Mouse (Mus musculus) forebrain, embryonic 12.5 days (tissue): ENCODE measurements around the gene Hnrnpa0. TPM values are rescaled to one million over a fixed set of nuclear protein-coding genes. Genes with fewer than 3 reads are reported as not detected.
A peak's percentile ranks its signal among the peaks of the same experiment; 100 is the strongest.
"Not testable (repeated sequence)": the region's sequence is repeated elsewhere in the genome, so short reads cannot be mapped to it uniquely, and the experiment has no call there.

Source experiments
- ATAC-seq: fragments of 200-750 bp; cut with Nextera tagmentation; 2 replicates; pipeline ENCODE4 v1.8.0; 2017; ENCODE audit warnings: moderate TSS enrichment; ENCODE audit not compliant: low FRiP score
- H3K27ac ChIP-seq: fragments of 300-500 bp; sonication (generic); 2 replicates; pipeline ENCODE4 v1.5.1; 2016; ENCODE audit warnings: mild to moderate bottlenecking
- H3K27me3 ChIP-seq: fragments of 300-500 bp; sonication (generic); 2 replicates; pipeline ENCODE4 v1.6.1; 2016; ENCODE audit warnings: mild to moderate bottlenecking
- H3K36me3 ChIP-seq: fragments of 300-500 bp; sonication (generic); replicated peaks from 2 replicates; pipeline ENCODE4 v1.6.1; 2016; ENCODE audit warnings: mild to moderate bottlenecking
- H3K4me1 ChIP-seq: fragments of 300-500 bp; sonication (generic); 2 replicates; pipeline ENCODE4 v1.6.1; 2016
- H3K4me2 ChIP-seq: fragments of 300-500 bp; sonication (generic); 2 replicates; pipeline ENCODE4 v1.6.1; 2016; ENCODE audit warnings: mild to moderate bottlenecking, moderate library complexity
- H3K4me3 ChIP-seq: fragments of 300-500 bp; sonication (generic); replicated peaks from 2 replicates; pipeline ENCODE4 v1.5.1; 2016; ENCODE audit warnings: mild to moderate bottlenecking
- H3K9ac ChIP-seq: fragments of 300-500 bp; sonication (generic); 2 replicates; pipeline ENCODE4 v1.6.1; 2016; ENCODE audit warnings: mild to moderate bottlenecking
- H3K9me3 ChIP-seq: fragments of 300-500 bp; sonication (generic); 2 replicates; pipeline ENCODE4 v1.6.1; 2016
- WGBS: fragments of 180-500 bp; shearing (Covaris S2); methylation state at CpG from one replicate; pipeline ENCODE4 v1.1.7; 2016; 5-methylcytosine and 5-hydroxymethylcytosine counted together
- polyA plus RNA-seq: library from polyadenylated mRNA; unstranded; fragments of >200 nt; fragmentation: Nextera tagmentation; extraction: Ambion mirVana; gene quantifications from 2 replicates; pipeline ENCODE4 v1.2.1, GENCODE M21; 2016

The Hnrnpa0 gene
- polyA plus RNA-seq, 1 experiment from 2014 or later = 69.5 TPM

DNA sequence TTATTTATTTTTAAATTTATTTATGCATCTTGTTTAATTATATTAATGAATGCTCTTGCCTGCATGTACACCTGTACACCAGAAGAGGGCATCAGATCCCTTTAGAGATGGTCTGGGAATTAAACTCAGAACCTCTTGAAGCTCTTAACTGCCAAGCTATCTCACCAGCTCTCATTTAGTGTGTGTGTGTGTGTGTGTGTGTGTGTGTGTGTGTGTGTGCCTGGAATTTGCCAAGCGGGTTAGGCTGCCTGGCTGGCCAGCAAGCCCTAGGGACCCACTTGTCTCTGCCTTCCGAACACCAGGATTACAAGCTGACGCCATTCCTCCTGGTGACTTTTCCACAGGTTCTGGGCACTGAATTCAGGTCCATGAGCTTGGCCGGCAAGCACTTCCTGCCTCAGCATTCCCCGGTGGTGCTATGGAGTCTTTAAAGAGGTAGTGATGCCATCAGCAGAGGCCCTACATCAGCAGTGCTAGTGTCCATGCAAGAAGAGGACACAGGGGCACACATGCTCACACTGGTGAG, 20.7 kb upstream of the Hnrnpa0 start:
- H3K27ac ChIP-seq = no peak overlapping the region
- ATAC-seq = peak; percentile 63; the same call in 1 of the 2 replicates
- H3K27me3 ChIP-seq = no peaks in the 10 kb centered on the region
- no peak overlapping the region for H3K9ac ChIP-seq
- H3K4me1 ChIP-seq = peaks cover 12% of the 10 kb centered on the region
- no peaks in the 10 kb centered on the region for H3K36me3 ChIP-seq
- no peaks in the 10 kb centered on the region for H3K9me3 ChIP-seq
- peak overlapping the region; percentile 39 for H3K4me3 ChIP-seq
- WGBS = 56% methylated on average over 5 of the region's 5 CpGs
- peak overlapping the region; percentile 68 for H3K4me2 ChIP-seq

DNA sequence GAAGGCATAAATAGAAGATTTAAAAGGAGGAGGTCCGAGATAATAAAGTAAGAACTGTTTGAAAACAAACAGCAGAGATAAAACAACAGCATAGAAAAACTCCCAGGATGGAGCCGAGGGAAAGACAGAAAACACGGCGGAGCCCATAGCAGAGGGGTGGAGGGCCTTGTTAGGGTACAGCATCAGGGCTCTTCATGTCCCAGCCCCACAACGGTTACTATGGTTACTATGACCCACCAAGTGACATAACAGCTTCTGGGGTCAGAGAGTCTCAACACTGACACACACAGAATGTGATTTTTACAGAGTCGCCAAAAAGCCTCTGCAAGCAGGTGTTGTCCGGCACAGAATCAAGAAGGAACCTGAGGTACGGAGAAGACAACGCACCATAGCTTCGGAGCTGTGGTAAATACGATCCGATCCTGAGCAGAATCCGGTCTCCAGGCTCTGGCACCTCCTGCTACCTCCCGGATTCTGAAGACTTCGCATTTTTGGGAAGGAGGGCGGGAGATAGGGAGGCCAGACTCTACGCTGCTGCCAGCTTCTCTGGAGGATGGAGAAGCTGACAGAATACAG, 20.0 kb upstream of the Hnrnpa0 start:
- Histone ChIP-seq H3K27me3 (no peaks in the 10 kb centered on the region), H3K9me3 (no peaks in the 10 kb centered on the region), H3K36me3 (no peaks in the 10 kb centered on the region), H3K9ac (0 out of 2 replicates have a peak overlapping the region, but pooled peaks have one; percentile 25), H3K4me2 (peak overlapping the region; percentile 68), H3K27ac (0 out of 2 replicates have a peak overlapping the region, but pooled peaks have one; percentile 54), H3K4me1 (peaks cover 12% of the 10 kb centered on the region), H3K4me3 (peak overlapping the region; percentile 39)
- under 1% methylated on average over 17 of the region's 17 CpGs for WGBS
- peak; percentile 83 for ATAC-seq

DNA sequence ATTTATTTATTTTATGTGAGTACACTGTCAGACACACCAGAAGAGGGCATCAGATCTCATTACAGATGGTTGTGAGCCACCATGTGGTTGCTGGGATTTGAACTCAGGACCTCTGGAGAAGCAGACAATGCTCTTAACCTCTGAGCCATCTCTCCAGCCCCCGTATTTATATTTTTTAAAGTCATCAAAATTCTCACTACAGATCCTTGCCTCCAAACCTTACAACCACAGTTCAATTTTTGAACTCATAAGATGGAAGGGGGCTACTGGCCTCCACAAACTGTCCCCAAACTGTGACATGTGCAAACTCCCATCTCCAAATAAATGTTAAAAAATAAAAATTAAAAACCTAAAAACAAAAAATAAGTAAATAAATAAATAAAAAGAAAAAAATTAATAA, 19.4 kb upstream of the Hnrnpa0 start:
- Histone ChIP-seq H3K4me3 (no peak overlapping the region), H3K9ac (no peak overlapping the region), H3K36me3 (no peaks in the 10 kb centered on the region), H3K9me3 (no peaks in the 10 kb centered on the region), H3K27me3 (no peaks in the 10 kb centered on the region), H3K4me2 (no peak overlapping the region), H3K27ac (no peak overlapping the region), H3K4me1 (peaks cover 12% of the 10 kb centered on the region)
- 81% methylated on average over 1 of the region's 1 CpGs for WGBS
- no peak for ATAC-seq

DNA sequence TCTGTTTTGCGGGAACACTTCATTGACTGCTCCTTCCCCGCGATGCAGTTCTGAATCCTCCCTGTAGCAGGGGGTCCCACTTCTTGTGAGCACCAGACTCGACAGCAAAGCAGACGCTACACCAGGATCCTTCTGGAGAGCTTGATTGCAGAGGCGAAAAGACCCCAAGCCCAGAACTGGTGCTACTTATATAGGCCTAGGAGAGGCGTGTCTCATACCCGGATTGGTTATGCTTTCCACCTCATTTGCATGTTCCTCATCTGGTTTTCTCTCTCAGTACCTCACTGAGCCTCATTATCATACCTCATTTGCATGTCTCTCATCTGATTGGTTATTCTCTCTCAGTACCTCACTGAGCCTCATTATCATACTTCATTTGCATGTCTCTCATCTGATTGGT, 18.2 kb upstream of the Hnrnpa0 start:
- H3K27me3 ChIP-seq, H3K9ac ChIP-seq, H3K27ac ChIP-seq, H3K4me3 ChIP-seq, H3K4me2 ChIP-seq, ATAC-seq, H3K36me3 ChIP-seq, H3K9me3 ChIP-seq: not testable (repeated sequence)
- peaks cover 12% of the 10 kb centered on the region for H3K4me1 ChIP-seq
- WGBS = 94% methylated on average over 8 of the region's 8 CpGs

DNA sequence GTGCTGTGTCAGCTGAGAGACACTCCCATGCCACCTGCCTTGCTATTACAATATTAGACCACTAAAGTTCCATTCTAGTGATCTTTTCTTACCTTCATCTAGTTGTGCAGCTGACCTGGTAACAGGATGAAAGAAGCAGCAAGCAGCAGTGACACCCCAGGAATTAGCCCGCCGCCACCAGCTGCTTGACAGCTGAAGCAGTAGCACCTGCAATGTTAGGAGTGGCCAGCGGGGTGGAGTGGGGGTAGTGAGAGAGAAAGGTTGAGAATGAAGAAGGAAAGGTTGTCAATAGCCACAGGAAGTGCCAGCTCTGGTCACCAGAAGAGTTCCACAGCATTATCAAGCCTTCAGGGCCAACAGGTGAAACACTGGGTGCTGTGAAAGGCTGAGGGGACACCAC, 3.3 kb upstream of the Hnrnpa0 start:
- Histone ChIP-seq H3K4me3 (no peak overlapping the region), H3K9ac (no peak overlapping the region), H3K27me3 (no peaks in the 10 kb centered on the region), H3K4me2 (no peak overlapping the region), H3K27ac (no peak overlapping the region), H3K4me1 (peaks cover 8% of the 10 kb centered on the region), H3K36me3 (peaks cover 4% of the 10 kb centered on the region; the same call in 1 of the 2 replicates), H3K9me3 (0 out of 2 replicates have a peak, but pooled peaks cover 4% of the 10 kb centered on the region)
- 40% methylated on average over 3 of the region's 3 CpGs for WGBS
- no peak for ATAC-seq

DNA sequence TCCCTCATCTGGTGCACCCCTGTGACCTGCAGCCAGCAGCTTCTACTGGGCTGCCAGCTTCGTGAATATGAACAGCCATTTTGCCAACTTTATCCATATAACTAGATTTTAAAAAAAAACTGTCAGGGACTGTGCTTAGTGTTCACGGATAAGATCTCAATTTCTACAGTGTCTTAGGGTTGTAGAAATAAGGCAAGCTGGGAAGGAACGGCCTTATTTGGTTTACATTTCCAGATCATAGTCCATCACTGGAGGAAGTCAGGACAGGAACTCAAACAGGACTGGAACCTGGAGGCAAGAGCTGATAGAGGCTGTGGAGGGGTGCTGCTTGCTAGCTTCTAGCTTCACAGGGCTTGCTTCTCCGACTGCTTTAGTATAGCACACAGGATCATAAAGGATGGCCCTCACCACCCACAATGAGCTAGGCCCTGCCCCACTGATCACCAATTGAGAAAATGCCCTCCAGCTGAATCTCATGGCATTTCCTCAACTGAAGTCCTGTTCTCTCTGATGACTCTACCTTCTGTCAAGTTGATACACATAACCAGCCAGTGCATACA, 1.4 kb upstream of the Hnrnpa0 start:
- Histone ChIP-seq H3K27ac (peak overlapping the region; percentile 100), H3K27me3 (no peaks in the 10 kb centered on the region), H3K4me3 (peak overlapping the region; percentile 99), H3K36me3 (peaks cover 8% of the 10 kb centered on the region), H3K4me2 (peak overlapping the region; percentile 70), H3K9me3 (no peaks in the 10 kb centered on the region), H3K9ac (peak overlapping the region; percentile 100), H3K4me1 (peaks cover 22% of the 10 kb centered on the region)
- WGBS = 31% methylated on average over 4 of the region's 4 CpGs
- no peak for ATAC-seq

DNA sequence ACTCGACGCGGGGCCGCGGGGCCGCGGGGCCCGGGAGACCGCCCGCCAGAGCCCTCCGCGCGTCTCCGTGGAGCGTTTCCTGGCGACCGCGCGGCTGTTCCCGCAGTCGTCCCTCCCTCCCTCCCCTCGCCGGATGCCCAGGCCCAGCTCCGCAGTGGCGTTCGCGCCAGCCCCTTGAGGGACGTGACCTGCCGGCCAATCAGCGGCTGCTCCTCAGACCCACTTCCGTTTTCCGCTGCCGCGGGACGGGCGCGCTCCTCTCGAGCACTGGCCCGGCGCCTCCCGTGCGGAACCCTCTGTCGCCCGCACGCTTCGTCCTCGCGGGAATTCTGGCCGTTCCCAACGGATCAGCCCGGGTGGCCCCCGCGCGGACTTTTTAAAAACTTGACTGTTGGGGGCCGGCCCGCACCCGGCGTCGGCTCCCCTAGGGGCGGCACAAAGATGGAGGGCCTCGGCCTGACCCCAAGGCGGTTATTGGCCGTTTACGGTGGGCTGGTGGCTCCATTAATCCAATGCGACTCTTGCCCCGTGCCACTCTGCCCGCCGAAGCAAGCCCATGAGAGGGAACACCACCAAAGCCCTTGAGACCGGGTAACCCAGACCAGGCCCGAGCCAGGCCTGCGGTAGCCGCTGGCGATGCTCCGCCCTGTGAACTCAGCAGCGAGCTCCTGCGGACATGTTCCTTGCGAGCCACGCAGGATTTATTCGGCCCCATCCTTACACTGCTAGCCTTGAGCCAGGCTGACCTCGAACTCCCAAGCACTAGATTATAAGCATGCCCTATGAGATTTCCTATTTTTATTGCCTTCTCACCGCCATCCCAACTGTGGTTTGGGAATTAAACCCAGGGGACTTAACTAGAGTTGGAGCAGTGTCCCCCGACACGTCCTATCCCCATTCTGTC, 664 bp upstream of the Hnrnpa0 start:
- Histone ChIP-seq H3K4me3 (peak overlapping the region; percentile 99), H3K36me3 (peaks cover 8% of the 10 kb centered on the region), H3K4me2 (peak overlapping the region; percentile 70), H3K27ac (peak overlapping the region; percentile 100), H3K4me1 (peaks cover 29% of the 10 kb centered on the region), H3K27me3 (no peaks in the 10 kb centered on the region), H3K9ac (peak overlapping the region; percentile 100), H3K9me3 (no peaks in the 10 kb centered on the region)
- peak; percentile 98 for ATAC-seq
- WGBS = under 1% methylated on average over 81 of the region's 83 CpGs

DNA sequence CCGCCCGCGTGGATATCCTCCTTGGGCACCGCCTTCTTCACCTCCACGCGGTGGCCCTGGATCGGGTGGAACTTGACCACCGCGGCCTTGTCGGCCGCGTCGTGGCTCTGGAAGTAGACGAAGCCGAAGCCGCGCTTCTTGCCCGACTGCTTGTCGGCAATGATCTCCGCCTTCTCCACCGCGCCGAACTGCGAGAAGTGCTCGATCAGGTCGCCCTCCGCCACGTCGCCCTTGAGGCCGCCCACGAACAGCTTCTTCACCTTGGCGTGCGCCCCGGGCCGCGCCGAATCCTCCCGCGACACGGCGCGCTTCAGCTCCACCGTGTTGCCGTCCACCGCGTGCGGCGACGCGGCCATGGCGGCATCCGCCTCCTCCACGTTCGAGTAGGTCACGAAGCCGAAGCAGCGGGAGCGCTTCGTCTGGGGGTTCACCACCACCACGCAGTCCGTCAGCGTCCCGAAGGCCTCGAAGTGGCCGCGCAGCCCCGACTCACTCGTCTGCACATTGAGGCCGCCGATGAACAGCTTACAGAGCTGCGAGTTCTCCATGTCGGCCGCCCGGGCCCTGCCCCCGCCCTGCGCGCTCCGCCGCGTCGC, 492 bp downstream of the Hnrnpa0 start:
- under 1% methylated on average over 67 of the region's 81 CpGs for WGBS
- peak overlapping the region; percentile 99 for H3K4me3 ChIP-seq

DNA sequence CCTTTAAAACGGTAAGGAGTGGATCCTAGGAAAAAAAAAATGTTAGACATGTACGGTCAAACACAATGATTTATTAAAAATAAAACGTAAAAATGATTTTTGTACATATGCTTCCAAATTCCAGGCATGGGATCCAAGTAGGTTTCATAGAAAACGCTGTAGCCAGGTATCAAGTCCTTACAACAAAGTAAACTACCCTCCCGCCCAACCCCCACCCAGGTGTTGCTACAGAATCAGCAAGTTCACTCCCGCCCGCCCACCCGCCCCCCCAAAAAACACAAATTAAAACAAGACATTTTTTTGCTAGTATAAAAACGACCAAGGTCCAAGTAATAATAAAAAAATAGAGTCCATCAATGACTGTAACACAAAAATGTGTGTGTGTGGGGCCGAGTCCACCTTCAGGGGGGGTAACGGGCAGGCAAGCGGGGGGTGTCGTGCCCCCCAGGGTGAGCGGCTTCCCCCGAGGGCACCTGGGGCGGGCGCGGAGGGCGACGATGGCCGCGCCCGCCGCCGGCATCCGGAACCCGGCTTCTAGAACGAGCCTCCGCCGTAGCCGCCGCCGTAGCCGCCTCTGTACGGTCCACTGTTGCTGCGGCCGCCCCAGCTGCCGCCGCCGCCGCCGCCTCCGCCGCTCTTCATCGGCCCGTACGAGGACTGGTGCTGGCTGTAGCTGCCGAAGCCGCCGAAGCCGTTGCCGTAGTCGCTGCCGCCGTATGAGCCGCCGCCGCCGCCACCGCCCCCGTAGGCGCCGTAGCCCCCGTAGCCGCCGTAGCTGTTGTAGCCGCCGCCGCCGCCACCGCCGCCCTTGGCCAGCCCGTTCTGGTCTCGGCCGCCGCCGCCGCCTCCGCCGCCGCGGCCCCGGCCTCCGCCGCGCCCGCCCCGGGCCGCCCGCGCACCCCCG, 1.2 kb downstream of the Hnrnpa0 start:
- WGBS = under 1% methylated on average over 70 of the region's 92 CpGs
- Histone ChIP-seq H3K27ac (peak overlapping the region; percentile 100), H3K9me3 (no peaks in the 10 kb centered on the region), H3K4me2 (peak overlapping the region; percentile 75), H3K27me3 (no peaks in the 10 kb centered on the region), H3K36me3 (peaks cover 8% of the 10 kb centered on the region), H3K4me3 (peak overlapping the region; percentile 99), H3K4me1 (peaks cover 35% of the 10 kb centered on the region), H3K9ac (peak overlapping the region; percentile 100)
- no peak for ATAC-seq

More for the DNA sequence above, 492 bp downstream of the Hnrnpa0 start:
- H3K27ac ChIP-seq = peak overlapping the region; percentile 100
- no peaks in the 10 kb centered on the region for H3K27me3 ChIP-seq
- no peaks in the 10 kb centered on the region for H3K9me3 ChIP-seq
- H3K36me3 ChIP-seq = peaks cover 8% of the 10 kb centered on the region
- H3K4me1 ChIP-seq = peaks cover 35% of the 10 kb centered on the region
- peak overlapping the region; percentile 75 for H3K4me2 ChIP-seq
- ATAC-seq = peak; percentile 44
- peak overlapping the region; percentile 100 for H3K9ac ChIP-seq

DNA sequence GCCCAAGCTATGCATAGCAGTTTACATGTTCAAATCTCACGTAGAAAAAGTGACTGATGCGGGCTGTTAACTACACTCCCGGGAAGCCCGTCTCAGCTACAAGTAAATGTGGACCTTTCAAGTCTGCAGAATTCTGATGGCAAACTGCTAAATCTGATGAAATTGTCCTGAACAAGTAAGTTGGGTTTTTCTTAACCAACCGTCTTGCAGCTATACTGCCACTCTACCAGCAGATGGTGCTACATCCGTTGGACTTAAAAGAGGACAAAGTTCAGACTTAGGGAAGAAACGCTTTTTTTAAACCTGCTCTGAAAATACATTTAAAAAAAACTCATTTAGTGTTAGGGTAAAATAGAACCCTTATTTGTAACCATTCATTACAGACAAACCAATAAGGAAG, 2.2 kb downstream of the Hnrnpa0 start:
- Histone ChIP-seq H3K27ac (no peak overlapping the region), H3K36me3 (peaks cover 8% of the 10 kb centered on the region), H3K9ac (peak overlapping the region; percentile 33; the same call in 1 of the 2 replicates), H3K4me1 (peaks cover 35% of the 10 kb centered on the region), H3K27me3 (no peaks in the 10 kb centered on the region), H3K4me2 (peak overlapping the region; percentile 75), H3K9me3 (no peaks in the 10 kb centered on the region), H3K4me3 (peak overlapping the region; percentile 99)
- 35% methylated on average over 7 of the region's 7 CpGs for WGBS
- no peak for ATAC-seq

DNA sequence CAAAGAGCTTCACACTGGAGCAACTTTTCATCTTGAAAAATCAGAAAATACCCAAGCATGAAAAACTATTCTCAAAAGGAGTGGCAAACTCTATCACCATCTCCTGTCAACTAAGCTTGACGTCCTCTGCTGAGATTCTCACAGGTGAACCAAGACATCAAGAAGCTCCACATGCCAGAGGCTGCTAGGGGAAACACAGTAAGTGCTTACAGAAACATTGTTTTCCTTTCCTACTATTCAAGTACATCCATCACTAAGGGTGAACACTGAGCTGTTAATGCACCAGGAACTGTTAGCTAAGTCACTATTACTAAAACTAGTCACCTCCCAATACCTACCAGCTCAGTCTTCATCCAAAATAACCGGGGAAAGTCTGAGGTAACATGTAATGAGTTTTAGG, 3.4 kb downstream of the Hnrnpa0 start:
- Histone ChIP-seq H3K27me3 (no peaks in the 10 kb centered on the region), H3K9me3 (no peaks in the 10 kb centered on the region), H3K36me3 (peaks cover 8% of the 10 kb centered on the region), H3K4me2 (peak overlapping the region; percentile 29), H3K27ac (no peak overlapping the region), H3K4me3 (peak overlapping the region; percentile 99; the same call in 1 of the 2 replicates), H3K4me1 (peaks cover 34% of the 10 kb centered on the region), H3K9ac (no peak overlapping the region; the same call in 1 of the 2 replicates)
- WGBS = 76% methylated on average over 2 of the region's 2 CpGs
- no peak for ATAC-seq
